Mouse (Mus musculus): ENCODE measurements around the gene Pcdh7.

Pcdh7 gene

DNA sequence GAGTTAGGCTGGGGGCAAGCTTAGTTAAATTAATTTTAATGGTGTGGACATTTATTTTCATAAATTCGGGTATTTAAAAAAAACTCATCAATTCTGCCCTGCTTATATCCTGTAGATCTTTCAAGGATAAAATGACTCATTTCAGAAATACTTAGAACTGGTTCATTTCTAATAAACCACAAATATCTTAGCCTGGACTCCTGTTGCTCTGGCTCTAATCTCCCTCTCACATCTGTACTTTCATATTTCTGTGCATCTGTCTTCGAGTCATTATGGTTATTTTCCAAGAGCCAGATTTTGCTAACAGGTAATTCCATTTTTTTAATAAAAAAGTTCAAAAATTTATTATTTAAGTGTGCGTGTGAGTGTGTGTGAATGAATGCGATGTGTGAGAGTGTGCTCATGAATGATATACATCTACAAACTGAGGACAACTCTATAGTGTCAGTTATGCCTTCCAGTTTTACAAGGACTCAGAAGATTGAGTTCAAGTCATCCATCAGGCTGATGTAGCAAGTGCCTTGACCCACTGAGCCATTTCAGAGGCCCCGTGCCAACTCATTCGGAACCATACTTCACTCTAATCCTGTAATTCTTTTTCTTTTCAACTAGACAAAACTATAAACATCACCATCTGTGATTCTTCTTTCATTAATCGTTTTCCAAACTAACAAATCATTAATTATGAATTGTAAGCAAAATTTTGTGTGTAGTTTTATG lies 80.3 kb downstream of the Pcdh7 start:
- DNase-seq (ENCODE audit: low spot score): no peak

DNA sequence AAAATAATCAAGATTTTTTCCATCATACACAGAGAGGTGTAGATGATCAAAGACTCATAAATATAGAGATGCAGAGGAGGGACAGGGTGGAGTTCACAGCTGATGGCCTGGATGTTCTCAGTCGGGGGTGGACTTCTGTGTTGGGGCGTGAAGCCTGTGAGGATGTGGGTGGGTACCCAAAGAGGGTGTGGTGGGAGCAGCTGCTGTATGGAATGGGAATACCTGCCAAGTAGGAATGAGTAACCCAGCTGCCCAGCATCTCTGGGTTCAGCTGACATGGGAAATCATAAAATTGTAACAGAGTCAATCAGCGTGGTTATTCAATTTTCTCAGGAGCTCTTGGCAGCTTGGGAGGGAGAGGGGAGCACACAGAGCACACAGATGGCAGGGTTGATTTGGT lies 85.3 kb downstream of the Pcdh7 start:
- peak; percentile 5 for DNase-seq (ENCODE audit: low spot score)

DNA sequence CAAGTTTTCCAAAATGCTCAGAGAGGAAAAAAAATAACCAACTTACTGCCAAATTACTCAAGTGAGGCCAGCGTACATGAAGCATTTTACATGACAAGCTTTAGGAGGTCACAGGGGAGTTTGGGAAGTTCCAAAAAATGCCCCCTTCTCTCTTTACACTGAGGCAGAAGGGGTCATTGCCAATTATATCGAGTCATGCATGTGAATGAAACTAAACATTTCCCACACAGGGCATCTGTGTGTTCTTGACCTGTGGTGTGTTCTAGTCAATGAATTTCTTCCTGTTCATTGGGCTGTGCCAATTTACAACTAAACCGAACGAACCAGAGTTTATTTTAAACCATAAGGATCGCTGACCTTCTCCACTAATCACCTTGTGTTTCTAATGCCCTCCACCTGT lies 86.1 kb downstream of the Pcdh7 start:
- DNase-seq (ENCODE audit: low spot score): no peak

DNA sequence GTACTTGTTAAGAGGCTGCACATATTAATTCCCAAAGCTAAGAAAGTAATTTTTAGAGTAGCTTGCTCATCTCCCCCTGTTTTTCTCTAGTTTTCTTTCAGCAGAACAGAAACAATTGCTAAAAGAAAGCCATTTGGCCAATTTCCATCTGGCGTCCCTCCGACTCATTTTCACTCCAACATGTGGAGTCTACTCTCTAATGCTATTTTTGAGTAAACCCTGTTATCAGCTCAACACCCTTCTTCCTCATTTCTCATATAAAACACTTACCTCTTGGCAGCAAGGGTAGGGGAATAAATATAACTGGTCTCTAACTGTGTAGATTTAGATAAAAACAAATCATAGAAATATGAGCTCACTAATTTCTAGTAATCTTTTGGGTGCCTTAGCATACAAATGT lies 89.6 kb downstream of the Pcdh7 start:
- DNase-seq (ENCODE audit: low spot score): no peak

DNA sequence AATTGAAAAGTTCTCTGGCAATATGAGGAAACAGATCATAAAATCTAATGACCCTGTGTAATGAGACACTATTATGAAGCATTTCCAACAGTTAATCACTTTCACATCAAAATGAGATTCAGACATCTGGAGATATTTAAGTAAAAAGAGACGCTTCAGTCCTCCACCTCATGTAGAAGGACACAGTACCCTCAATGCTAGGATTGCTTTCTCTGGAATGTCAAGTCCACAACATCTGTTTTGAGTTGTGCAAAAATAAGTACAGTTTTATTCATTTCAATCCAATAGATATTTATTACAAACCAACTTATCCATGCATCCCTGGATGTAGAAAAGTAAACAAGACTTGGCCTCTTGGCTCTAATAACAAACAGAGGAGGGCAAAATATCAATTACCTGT lies 92.9 kb downstream of the Pcdh7 start:
- DNase-seq (ENCODE audit: low spot score): no peak

DNA sequence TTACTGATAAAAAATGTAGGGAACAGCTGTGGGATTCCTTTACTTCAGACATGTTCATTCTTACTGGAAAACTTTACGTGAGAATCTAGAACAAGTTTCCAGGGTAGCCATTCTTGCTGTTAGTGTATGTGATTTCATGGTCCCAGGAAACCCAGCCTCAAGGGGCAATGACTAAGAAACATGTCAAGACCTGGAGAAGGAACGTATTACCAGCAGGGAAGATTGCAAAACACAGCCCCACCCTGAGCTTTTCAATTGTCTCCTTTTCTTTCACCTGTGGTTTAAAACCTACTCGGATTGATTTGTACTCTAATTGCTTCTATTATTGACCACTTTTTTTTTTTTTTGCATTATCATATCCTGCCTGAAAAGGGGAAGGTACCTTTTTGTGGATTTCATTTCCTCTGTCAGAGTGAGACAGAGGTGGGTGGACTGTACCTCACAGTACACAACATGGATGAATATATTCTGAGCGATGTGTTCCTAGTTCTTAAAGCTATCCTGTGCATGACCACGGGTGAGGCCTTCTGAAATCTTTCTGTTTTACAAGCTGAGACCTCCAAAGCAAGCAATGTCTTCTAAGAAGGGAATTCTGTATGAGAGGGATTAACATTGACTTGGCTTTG lies 98.3 kb downstream of the Pcdh7 start:
- DNase-seq (ENCODE audit: low spot score): no peak

DNA sequence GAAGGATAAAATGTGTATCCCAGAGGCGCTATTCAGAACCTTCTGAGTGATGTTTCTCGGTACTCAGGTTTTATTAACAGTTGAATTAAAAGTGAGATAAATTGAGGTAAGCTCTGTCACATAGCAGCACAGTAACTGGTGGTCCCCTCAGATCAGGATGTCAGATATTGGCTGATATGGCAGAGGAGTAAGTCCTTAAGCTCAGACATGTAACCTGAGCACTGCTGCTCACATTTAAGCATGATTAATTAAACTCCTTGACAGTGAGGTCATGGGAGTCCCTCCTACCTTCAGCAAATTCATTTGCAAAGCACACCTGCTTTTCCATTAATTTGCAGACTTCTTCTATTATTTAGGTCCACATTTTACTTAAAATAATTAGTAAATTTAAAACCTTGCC lies 102.0 kb downstream of the Pcdh7 start:
- no peak for DNase-seq (ENCODE audit: low spot score)

DNA sequence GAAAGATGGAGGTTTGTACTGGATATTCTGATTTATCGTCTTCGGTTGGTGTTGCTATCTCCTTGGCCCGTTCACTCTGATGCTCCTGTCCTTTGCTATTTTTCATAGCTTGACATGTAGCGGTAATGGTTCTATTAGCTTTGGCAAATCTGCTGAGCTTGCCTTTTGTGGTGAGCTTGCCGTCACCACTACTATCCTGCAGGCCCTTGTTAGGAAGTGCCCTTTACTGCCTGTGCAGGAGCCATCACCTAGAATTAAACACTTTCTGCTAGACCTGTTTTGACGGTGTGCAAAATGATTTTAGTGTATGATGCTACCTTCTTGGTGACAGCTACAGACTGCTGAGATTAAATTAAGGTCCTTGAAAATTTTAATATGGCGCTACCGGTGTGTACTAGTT lies 103.3 kb downstream of the Pcdh7 start:
- peak; percentile 42 for DNase-seq (ENCODE audit: low spot score)

DNA sequence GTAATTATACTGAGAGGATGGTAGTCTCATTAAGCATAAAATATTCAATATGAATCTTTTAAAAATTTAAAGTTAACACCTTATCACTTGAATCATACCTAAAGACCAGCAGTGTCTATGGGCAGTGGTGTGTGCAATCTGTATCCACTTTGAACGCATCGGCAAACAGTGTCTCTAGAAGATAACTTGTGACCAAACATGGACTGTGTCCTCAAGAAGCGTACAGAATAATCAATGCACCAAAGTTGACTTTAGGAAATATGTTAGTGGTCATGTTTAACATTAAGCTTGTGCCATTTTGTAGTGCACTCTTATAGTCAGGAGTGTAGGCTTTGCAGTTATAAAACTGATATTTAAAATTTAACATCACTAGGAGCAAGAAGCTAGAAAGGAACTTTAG lies 110.7 kb downstream of the Pcdh7 start:
- DNase-seq (ENCODE audit: low spot score): no peak

DNA sequence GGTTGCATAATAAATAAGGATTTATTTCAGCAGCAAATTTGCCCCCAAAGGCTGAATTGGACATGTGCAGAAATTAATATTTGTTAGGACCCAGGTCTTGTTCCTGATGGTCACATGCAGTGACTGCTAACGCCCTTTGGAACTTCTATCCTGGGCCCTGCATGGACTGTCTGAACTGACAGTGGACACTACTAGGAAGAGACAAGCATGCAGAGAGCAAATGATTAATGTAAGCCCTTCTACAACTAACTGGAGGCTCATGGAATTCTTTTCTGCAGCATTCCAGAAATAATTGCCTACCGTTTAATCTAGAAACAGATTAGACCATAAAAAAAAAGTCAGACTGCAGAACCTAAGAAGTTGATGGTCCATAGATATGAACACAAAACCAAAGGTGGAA lies 119.4 kb downstream of the Pcdh7 start:
- DNase-seq (ENCODE audit: low spot score): no peak

DNA sequence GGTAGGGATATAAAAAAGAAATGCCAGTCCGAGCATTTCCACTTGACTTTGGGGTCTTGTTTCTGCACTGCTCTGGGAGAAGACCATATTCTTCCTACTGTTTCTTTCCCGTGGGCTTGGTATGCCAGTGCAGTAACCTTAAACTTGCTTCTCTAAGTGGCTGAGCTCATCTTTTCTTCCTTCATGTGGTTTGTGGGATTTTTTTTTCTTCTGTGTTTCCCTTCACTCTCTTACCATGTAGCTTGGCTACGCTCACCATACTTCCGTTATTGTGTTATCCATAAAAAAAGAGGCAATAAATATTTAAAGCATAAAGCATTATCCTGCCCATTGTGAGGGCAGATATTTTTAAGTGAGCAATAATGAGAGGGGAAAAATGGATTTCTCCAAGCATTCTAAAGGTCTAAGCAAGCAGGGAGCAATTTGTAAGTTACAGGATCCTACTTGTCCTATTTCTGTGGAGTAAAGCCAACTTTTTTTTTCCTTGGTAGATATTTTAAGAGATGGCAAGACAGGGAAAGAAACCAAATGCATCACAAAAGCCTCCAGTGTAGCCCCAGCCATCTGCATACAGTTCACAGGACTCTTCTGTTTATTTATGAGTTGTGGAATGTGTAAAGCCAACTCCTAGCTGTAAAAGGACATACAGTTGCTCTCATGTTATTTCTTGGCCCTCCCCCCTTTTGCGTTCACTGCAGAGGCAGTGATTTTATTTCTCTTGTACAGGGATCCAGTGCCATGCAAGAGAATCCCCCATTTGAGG lies 123.8 kb downstream of the Pcdh7 start:
- no peak for DNase-seq (ENCODE audit: low spot score)

DNA sequence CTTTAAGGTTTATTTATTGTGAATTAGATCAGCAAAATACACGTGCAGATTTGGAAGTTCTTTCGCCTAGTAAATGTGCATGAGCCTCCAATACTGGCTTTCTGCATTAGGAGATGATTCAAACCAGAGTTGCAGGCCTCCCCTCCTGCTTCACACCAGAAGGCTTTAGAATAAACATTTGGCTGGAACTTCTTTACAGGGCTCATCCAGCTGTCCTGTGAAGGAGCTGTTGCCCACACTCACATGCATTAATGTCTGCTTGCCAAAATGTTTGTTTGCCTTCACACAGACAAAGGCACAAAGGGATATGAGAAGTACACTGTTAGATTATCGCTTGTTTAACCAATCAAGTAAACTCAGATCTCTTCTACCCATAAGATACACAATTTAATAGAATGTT lies 129.7 kb downstream of the Pcdh7 start:
- no peak for DNase-seq (ENCODE audit: low spot score)

DNA sequence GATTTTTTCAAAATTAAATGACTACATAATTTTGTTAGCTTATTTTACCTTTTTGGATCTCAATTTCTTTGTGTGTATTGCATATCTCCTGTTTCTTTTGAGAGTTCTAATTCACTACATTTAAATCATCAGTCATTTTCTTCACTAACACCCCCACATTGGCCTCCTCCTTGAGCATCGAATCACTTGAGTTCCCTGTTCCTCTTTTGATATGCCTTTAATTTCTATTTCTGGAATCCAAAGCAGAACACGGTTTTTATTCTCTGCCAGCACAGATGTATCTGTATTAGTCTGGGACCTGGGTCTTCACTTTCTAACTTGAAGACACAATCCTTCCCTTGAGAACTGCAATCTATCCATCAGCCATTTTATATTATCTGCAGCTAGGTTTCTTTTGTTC lies 132.3 kb downstream of the Pcdh7 start:
- DNase-seq (ENCODE audit: low spot score): no peak

DNA sequence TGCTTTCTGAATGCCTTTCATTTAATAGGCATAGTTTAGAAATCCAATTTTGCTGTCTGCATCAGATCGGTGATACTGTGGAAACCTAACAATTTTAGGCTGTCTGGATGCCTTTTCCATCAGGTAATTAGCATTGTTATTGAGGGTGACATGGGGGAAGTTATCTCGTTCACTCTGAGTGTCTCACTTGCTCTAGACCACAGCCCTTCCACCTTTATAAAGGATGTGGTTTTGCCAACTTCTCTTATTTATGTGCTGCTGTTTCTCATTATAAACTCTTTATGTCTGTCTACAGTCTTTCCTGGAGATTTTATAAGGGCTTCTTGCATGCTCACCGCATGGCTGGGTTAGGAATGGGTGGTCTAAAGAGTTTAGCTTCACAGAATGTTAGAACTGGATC lies 139.5 kb downstream of the Pcdh7 start:
- no peak for DNase-seq (ENCODE audit: low spot score)

DNA sequence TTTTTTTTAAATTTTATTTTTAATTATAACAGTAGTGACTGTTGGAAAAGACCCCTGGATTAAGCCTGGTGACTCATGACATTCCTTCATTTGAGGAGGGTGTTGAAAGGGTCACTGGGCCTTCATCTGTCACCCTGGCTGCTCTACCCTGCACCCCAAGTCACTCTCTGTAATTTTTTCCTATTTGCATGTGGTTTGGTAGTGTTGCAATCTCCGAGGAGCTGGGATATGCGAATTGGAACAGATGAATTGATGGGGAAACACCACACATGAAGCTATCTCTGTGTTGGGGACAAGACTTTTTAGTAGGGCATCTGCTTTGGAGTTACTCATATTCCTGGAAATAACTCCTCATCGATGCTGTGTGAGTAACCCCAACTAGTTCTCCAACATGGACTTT lies 146.5 kb downstream of the Pcdh7 start:
- DNase-seq (ENCODE audit: low spot score): no peak

DNA sequence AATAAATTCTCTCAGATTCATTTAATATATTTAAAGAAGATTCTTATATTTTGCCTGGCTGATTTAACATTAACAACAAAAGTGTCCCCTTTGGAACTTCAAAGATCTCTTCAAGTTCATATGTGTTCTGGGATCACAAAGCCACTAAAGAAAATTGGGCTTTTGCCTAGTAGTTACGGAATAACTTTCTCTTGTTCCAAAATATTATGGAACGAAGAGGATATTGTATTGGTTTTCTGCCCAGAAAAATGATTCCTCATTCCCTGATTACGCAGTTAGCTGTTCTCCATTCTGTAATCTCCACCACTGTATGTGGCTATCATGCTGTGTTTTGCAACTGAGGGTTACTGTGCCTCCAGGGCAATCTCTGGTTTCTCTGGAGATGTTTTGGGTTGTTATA lies 147.5 kb downstream of the Pcdh7 start:
- no peak for DNase-seq (ENCODE audit: low spot score)

DNA sequence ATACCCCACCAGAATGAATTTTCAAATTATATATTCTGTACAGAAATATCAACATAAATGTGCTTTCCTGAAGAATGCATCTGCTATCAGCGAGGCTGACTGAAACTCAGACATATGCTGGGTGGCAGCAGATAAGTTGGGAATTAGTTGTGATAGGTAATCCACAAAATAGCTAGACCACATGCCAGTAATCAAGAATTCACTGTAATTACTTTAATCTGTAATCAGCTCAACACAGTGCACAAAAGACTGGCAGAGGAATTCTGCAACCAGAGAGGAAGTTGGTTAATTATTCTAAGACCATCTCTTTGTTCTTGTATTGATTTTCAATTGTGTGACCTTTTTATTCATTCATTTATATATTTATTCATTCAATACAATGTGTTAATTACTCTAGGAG lies 148.3 kb downstream of the Pcdh7 start:
- DNase-seq (ENCODE audit: low spot score): peak; percentile 10

DNA sequence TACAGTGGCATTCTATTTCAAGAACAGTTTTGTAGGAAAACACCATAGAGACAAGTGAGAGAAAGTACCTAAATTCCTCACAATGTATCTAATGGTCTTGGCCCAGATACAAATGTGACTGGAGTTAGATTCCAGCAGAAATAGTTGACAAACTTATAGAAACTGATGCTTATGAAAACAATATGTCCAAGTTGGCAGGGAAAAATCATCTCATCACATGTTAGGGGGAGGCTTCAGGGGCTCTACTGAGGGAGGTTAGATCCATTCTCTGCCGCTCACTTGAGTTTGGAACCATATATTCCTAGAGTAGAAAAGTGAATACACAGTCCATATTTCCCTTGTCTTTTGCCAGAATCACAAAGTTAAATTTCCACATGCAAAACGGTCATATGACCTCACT lies 150.1 kb downstream of the Pcdh7 start:
- no peak for DNase-seq (ENCODE audit: low spot score)

DNA sequence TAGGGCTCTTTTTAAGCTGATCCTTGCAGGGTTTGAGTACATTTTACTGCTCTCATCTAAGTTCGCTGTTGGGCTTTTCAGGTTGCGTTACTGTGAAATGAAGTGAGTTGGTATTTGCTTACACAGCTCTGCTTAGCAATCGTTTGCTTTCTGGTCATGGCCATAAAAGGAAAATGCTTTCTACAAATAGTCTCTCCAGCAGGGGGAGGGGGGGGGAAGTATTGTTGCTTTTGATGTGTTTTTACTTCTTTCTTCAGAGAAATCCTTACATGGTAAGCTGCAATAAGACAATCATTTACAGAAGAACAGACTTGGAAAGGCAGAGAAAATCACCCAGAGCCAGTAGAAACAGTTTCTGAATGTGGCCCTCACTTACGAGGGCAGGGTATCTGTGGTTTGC lies 150.9 kb downstream of the Pcdh7 start:
- no peak for DNase-seq (ENCODE audit: low spot score)

DNA sequence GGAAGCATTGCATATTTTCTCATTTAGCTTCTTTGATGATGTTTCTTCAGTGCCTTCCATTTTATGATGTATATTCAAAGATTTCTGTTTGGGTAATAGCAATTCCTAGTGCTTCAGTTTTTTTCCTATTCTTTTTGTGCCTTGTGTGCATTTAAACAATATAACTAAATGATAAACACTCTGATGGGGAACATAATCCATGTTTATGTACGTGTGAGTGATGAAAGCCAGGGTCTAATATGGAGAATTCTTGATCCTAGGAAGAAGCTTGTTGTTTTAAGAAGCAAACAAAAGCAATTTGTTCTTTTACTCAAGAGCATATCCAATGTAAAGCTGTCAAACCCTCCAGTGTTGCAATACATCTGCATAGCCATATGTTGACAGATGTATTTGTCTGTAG lies 153.0 kb downstream of the Pcdh7 start:
- DNase-seq (ENCODE audit: low spot score): no peak

DNA sequence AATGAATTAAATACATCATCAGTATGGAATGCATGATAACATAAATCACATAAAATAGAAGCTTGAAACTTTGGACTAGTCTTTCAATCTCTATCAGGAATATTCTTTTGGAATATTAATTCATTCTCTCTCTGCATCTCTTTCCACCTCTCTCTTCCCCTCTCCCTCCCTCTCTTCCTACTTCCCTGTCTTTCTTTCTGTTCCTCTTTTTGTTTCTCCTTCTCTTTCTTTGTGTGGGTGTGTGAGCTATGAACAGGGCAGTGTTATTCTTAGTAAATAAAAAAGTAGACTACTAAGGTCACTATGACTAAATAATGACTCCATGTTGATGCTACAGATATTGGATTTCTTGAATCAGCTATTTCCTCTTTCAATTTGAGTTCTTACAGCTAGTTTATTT lies 167.2 kb downstream of the Pcdh7 start:
- DNase-seq (ENCODE audit: low spot score): no peak

DNA sequence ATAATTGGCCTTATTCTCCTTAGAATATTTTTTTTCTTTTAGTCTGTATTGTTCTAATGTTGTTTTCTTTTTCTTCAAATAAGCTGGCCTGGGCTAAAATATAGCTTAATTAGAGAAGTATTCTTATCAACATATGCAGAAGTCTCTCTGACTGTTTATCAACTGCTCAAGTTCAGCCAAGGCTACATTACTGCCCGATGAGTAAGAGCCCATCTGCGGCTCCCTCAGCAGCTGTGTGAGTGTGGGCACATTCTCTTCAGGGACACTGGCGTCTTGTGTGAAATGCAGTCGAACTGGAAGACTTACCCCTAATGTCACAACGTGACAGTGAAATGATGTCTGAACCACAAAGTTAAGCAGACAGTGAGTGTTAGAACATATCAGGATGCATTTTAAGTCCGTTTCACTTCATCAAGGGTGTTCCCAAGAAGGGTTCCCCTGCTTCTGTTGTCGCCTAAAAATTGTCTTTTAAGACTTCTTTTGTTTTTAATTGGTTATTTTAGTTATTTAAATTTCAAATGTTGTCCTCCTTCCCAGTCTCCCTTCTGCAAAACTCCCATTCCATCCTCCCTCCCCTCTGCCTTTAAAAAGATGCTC lies 181.3 kb downstream of the Pcdh7 start:
- DNase-seq (ENCODE audit: low spot score): no peak

DNA sequence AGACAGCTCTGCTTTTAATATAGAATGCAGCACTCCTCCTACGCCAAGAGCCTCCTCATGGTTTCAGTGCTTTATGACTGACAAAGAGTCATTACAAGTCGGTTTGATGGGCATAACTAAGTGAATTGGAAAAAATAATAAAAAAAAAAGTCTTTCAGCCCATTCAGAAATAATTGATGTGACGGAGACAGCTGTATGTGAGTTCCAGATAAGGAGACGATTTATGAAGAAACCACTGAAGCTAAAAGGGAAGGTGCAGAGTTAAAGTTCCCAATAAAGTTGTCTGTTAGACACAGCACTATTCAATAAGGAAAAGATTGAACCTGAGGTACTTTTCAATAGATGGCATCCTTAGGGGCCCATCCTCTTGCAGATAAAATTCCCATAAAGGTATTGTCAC lies 189.5 kb downstream of the Pcdh7 start:
- DNase-seq (ENCODE audit: low spot score): no peak

Data from retina, embryonic 14.5 days (tissue).